Mouse (Mus musculus): ENCODE data around the gene Acox3.

- TF ChIP-seq CTCF (IDR thresholded peaks at IDR 0.05; ENCODE audit: extremely low read depth, insufficient read length, insufficient replicate concordance, low read depth, low read length) (no peak), POLR2A (IDR thresholded peaks at IDR 0.05; ENCODE audit: low read depth, low read length) (no peak)
Observed at GRCm38 (mm10) chr5:35630706-35631105, 47.9 kb downstream of the Acox3 start.

Data from small intestine, adult 2 months (tissue).